Mouse (Mus musculus) mesoderm, embryonic 11.5 days (tissue): ENCODE results near the gene Ddx47.

Source experiments
- DNase-seq: peaks from one replicate; pipeline ENCODE4 v3.0.0-alpha.2; 2012; ENCODE audit warnings: low read depth, low spot score

The Ddx47 gene

DNA sequence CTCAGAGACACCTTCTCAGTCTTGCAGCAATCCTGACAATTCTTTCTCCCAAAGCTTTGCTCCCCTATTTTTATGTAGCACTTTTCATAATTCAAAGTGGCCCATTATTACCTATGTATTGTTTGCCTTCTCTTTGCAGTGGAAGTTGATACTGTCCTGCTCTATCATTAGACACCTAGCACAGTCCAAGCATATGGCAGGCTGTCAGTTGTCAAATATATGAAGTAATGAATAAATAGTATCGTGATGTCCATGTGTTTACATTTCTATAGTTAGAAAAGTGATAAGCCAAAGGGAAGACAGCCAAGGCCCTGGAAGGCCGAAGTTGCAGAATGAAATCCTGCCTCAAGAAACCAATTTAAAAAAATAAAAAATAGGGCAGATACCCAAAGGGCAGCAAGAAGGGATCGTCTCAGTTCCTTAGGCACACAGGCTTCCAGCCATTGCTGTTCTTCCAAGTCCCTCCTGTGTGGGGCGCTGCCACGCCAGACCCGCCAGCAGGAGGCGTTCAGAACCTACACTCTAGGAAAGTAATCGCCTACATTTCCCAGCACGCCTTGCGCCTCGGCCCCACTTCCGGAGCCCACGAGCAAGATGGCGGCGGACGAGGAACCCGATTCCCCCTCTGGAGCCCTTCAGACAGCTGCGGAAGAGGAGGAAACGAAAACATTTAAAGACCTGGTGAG is at the start of gene Ddx47:
Gene Ddx47, plus strand, starts transcription at position 565 of the 686 bp plus-strand sequence.
- peak; percentile 94 for DNase-seq

DNA sequence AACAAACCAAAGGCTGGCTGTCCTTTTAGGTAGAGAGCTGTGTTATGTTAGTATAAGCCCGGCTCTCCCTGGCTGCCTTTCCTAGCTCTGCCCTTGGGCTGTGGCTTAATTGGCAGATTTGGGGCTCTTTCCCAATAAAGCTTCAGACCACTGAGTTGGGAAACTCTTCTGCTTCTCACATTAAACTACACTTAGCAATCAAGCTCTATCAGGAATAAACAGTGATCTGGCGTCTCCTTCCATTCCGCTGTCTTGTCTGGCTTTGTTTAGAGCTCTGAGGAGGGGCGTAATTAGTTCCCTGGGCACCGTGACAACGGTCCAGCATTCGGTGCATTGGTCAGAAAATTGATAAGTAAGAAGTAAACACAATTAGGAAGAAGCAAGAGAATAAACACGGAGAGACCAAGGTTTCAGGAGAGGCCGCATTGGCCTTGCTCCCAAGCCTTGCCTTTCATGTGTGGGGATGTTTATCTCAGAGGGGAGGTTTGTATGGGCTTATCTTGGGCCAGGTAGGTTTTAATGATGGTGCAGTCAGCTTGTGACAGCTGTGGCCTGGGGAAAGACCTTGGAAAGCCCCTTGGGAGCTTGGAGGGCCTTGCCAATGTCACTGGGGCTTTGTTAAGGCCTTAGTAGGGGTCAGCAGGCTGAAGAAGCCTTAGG is 49.4 kb upstream of the Ddx47 start:
- no peak for DNase-seq

DNA sequence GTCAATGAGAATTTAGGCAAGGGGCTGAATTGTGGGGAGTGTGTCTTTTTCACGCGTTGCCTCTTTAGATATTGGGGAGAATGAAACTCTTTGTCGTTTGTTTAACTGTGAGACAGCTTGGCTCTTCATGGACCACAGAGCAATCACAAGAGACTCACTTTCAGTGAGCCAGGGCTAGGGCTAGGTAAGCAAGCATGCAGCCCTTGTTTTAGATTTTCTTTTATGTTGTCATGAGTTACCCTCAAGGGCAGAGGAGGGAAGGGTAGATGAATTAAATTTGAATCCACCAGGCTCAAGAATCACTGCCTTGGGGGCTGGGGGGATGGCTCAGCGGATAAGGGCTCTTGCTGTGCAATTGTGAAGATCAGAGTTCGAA is 48.9 kb upstream of the Ddx47 start:
- DNase-seq = no peak

DNA sequence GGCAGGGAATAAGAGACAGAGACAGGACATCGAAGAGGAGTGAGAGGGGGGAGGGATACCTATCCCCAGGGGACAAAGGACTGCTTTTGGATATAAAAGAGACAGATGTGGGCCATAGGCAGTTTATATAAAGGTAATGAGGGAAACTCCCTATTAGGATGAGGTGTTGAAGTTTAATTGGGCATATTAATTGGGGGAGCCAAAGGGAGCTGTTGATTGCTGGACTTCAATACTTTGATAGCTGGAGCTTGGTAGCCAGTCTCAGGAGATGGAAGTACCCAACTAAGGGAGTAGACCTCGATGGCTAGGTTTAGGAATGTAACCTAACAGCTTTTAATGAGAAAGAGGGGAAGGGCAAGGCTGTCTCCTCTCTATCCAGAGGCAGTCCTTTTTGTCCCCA is 47.5 kb upstream of the Ddx47 start:
- no peak for DNase-seq

DNA sequence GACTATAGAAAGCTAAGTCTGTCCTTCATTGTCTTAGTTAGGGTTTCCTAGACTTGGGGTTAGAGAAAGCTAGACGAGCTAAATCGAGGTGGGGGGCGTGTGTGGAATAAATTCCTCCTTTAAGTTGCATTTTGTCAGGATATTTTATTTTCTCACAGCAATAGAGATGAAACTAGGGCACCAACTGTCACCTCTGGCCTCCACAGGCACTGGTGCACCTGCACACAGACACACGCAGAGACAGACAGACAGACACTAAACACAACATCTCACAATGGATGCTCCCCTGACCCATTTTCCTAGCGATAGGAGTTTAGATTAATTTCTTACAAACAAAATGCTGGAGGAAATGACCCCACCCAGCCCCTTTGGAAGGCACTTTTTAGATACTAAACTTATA is 44.7 kb upstream of the Ddx47 start:
- no peak for DNase-seq

DNA sequence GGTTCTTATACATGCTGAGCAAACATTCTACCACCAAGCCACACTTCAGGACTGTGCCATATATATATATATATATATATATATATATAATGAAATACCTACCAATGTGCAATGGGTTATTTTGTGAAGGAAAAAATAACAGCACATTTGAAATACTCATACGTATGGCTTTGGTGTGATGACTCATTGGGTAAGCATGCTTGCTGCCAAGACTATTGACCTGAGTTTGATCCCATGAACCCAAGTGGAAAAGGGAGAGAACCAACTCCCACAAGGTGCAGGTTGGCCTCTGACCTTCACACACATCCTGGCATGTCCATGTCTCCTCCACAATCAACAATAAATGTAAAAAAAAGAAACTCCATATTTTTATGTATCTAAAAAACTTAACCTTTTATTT is 43.1 kb upstream of the Ddx47 start:
- DNase-seq = no peak

DNA sequence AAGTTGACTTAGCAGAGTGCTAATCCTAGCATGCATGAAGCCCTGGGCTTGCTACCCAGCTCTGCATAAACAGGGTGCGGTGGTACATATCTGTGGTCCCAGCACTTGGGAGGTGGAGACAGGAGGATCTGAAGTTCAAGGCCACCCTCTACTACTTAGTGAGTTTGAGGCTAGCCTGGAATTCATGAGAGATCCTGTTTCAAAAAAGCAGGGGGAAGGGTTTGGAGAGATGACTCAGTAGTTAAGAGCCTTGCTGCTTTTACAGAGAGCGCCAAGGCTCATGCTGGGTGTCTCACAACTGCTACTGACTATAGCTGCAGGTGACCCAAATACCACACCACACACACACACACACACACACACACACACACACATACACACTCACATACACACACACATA is 41.9 kb upstream of the Ddx47 start:
- no peak for DNase-seq

DNA sequence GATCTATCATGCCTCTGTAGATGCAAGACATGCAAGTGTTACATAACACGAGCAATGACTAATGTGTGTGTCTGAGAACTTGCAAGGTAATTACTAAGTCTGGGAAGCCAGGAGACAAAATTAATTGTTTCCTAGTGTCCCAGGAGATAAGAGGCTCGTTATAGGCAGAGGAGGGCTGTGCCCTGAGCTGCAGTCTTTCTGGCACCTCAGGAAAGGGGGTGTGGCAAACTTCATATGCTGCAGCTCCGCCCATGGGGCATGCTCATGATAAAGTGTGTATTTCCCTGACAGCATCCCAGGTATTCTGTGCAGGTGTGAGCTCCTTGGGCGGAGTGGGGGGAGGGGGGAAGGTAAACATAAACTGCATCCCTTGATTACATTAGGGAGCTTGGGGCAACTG is 39.3 kb upstream of the Ddx47 start:
- no peak for DNase-seq

DNA sequence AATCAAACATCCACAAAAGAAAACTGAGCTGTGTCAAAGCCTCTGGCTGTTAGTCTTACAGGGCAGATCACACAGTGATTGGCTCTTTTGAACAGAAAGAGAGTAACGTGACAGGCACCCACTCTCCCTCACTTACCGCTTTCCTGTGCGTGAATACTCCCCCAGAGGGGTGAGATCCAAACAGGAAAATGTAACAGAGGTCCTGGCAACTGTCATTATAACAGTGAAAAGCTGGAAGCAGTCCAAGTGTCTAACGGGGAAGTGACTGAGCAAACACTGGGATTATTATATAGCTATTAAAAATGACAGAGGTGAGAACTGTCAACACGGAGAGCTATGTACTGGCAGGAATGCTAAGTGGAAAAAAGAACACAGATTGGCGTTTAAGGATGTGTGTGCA is 34.8 kb upstream of the Ddx47 start:
- no peak for DNase-seq

DNA sequence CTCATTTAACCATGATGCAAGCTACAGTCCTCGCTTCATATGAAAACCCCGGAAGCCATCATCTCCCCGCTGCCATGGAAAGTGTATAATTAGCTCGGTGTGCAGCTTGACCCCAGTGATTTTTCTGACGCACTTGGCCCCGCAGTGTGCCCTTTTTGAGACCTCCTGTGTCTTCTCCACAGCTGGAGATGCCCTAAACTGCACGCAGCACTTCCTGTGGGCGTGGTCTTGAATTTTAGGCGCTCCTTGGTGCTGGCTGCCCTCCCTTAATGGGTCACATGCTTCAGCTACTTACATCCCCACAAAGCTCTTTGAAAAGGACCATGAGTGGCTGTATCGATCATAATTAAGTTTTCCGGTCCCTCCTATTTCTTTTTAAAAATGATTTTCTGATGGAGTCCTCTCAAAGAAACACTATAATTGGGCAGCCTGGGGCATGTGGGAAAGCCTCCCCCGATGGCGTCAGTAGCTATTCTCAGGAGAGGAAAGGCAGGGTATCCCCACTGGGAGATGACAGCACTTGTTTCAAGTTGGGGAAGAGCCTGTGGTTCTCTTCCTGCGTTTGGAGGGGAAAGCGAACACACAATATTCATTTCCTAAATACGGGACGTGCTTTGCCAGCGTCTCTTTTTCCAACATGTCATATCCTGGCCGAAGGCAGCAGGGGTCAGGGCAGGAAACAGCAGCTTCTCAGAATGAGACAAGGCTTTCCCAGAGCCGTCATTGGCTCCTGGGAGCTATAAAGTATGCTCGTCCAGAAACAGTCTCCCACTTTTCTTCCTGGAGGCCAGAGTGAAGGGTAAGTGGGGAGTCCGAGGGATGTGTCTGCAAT is 30.0 kb upstream of the Ddx47 start, which contains the start of gene Apold1:
Gene Apold1, plus strand, starts transcription at position 488 of the 832 bp plus-strand sequence.
- peak; percentile 44 for DNase-seq

DNA sequence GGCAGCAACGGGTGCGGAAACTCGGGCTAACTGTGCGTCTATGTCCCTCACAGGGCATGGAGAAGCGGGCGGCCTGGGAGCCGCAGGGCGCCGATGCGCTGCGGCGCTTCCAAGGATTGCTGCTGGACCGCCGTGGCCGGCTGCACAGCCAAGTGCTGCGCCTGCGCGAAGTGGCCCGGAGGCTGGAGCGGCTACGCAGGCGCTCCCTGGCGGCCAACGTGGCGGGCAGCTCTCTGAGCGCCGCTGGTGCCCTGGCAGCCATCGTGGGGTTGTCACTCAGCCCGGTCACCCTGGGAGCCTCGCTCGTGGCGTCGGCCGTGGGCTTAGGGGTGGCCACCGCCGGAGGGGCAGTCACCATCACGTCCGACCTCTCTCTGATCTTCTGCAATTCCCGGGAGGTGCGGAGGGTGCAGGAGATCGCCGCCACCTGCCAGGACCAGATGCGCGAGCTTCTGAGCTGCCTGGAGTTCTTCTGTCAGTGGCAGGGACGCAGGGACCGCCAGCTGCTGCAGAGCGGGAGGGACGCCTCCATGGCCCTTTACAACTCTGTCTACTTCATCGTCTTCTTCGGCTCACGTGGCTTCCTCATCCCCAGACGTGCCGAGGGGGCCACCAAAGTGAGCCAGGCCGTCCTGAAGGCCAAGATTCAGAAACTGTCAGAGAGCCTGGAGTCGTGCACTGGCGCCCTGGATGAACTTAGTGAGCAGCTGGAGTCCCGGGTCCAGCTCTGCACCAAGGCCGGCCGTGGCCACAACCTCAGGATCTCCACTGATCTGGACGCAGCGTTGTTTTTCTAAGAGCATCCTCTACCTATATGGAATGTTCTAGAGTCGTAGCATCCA is 27.7 kb upstream of the Ddx47 start:
- peak; percentile 94 for DNase-seq

DNA sequence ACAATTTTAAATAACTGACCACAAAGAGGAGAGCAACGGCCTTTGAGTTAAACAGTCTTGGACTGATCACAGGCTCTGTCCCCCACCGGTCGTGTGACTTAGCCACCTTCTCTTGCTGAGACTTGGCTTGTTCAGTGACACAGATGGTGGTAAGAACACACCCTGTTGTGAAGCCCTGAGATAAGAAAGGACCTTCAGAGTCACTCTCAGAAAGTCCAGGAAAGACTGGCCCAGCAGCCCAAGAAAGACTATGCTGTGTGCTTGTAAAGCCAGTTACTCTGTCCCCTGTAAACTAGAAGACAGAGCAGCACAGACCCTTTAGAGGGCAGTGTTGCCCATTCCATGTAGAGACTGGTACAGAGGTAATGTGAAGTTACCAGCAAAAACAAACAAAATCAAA is 26.7 kb upstream of the Ddx47 start:
- DNase-seq = no peak

DNA sequence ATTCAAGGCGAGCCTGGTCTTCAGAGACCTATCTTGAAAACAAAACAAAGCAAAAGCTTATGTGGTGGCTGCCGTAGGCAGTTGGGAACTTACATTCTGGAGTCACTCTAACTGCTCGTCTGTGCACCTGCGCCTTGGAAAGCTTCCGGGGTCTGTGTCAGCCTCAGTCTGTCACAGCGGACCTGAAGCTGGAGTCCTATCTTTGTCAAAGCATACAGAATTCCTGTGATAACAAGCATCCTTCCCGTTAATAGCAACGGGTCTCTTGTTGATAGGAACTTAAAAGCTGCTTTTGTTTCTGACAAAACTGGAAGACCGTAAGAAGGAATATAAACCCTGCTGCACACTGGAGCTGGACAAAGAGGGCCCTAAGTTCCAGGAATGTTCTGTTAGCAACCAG is 23.0 kb upstream of the Ddx47 start:
- no peak for DNase-seq

DNA sequence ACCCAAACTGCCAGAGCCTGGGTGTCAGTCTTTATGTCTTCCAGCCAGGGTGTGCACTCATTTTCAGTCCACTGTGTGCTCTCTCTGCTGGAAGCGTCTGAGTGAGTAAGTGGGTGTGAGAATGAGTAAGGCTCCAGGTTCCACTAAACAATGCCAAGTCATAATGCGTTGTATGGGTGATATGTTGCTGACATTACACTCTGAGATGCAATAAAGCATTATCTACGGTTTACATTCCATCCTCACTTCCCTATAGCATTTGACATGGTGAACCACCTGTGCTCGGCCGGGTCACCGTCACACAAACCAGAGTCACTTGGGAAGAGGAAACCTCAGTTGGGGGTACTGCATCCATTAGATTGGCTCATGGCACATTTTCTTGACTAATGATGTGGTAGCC is 20.7 kb upstream of the Ddx47 start:
- DNase-seq = no peak

DNA sequence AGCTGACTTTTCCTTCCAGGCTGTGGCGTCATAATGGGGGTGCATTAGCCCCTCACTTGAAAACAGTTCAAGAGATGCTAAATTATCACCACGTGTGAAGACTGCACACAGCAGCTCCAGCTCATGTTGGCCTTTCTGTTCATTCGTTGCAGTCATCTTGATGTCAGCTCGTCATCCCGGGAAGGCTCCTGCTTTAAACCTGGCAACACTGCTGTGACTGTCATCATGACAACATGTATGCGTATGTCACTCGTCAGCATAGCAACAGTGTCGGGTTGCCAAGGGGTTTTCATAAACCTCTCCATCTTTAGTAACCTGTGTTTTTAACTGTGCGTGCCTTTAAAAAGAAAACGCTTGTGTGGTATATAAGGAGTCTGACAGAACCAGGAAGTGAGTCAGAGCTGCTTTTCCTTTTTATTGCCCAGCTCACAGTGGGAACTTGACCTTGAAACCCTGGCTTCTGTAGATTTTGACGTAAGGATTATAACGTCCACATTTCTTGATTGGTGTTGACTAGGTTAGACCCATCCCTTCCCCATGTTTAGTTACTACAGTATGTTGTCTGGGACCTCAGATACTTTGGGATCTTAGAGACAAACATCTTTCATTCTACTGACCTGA is 17.3 kb upstream of the Ddx47 start:
- no peak for DNase-seq

DNA sequence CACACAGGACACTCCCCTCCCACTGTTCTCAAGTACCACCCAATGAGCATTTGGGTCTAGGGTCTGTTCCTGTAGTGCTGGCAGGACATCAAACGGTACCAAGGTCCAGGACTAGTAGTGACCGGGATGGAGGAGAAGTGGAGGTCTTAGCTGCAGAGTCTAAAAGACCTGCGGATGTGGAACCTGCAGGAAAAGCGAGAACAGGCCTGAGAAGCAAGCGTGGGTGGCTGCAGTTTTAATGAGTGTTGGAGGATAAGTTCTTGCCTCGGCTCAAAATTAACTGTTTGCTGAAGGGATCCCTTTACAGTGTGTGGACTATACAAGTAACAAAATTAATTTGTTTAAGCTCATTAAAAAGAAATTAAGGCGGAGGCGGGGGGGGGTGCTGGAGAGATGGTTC is 16.4 kb upstream of the Ddx47 start:
- no peak for DNase-seq

DNA sequence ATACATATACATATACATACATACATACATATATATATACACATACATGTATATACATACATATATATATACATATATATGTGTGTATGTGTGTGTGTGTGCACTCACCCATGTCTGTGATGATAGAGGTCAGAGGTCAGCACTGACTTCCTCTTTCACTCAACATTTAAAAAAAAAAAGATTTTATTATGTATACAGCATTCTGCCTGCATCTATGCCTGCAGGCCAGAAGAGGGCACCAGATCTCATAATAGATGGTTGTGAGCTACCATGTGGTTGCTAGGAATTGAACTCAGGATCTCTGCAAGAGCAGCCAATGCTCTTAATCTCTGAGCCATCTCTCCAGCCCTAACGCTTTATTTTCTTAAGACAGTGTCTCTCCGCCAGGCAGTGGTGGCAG is 14.5 kb upstream of the Ddx47 start:
- DNase-seq = no peak

DNA sequence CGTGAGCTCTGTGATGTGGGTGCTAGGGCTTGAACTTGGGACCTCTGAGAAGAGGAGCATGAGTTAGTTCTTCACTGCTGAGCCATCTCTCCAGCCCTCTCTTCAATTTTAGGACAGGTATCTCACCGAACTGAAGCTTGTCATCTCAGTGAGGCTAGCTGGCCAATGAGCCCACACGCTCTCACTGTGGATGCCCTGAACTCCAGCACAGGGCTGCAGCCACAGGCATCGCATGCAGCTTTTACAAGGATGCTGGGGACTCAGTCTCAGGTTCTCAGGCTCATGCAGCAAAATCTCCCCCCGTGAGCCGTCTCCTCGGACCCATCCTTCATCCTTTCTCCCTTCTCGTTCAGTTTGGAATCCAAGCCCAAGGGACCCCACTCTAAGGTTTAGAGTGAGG is 13.3 kb upstream of the Ddx47 start:
- no peak for DNase-seq

DNA sequence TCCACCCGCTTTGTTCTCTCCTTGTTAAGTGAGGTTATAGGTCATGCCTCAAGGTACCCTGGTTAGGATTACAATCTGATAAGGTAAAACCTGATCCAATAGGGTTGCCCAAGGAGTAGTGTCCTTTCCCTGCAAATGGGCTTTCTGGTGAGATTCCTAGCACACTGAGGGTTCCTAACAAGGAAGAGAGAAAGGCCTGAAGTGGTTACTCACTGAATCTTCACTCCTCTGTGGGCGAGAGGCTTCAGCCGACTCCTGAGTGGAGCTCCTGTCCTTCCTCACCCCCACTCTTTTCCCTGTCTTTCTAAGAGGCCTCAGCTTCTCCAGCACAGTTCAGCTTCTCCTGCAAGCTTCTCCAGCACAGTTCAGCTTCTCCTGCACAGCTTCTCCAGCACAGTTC is 12.6 kb upstream of the Ddx47 start:
- no peak for DNase-seq

DNA sequence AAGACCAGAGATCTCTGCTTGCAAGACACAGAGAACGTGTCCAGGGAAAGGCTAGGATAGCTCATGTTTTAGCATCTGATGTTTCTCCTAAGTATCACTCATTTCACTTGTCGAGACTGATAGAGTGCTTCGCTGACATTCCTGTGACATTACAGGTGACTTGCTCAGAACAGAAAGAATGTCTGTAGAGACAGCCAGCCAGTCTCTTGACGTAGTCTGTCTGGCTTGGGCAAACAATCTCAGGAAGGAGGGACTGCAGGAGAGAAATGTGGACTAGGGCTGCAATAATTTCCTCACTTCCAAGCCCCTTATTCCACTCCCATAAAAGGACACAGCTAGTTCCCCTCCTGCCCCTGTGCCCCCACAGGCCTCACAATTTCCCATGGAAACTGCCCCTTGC is 11.1 kb upstream of the Ddx47 start:
- no peak for DNase-seq

DNA sequence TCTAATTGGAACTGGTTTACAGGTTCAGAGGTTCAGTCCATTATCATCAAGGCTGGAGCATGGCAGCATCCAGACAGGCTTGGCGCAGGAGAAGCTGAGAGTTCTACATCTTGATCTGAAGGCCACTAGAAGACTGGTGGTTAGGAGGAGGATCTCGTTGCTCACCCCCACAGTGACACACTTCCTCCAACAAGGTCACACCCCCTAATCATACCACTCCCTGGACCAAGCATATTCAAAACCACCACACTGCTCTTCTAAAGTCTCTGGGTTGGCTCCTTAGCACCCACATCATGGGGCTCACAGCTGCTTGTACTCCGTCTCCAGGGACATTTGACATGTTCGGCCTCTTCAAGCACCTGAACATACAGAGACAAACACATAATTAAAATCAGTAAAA is 9.4 kb upstream of the Ddx47 start:
- no peak for DNase-seq
